Mouse (Mus musculus) neural tube, embryonic 11.5 days (tissue): Measurements from ENCODE around the gene Lmna. TPM values are rescaled to one million over a fixed set of nuclear protein-coding genes. Genes with fewer than 3 reads are reported as not detected.

ENCODE experiments used
- microRNA counts: library from miRNA; unstranded; fragments of <30 nt; microRNA quantifications from one replicate; lab custom pipeline; 2015
- microRNA-seq: library from miRNA; unstranded; fragments of <30 nt; microRNA quantifications from one replicate; pipeline ENCODE4, GENCODE M21; 2016
- polyA plus RNA-seq: library from polyadenylated mRNA; unstranded; fragments of >200 nt; fragmentation: Nextera tagmentation; extraction: Ambion mirVana; gene quantifications from 2 replicates; pipeline ENCODE4 v1.2.1, GENCODE M21; 2014

Lmna gene
- polyA plus RNA-seq, 1 experiment from 2014 or later, result 17.4 TPM

MicroRNAs encoded within 50 kb of the gene (microRNA counts, 519-probe panel; counts per million panel counts)
- 171 counts per million, percentile 57 among the panel's probes with 10 or more counts for microRNA mmu-miR-1905 (lab: Ali Mortazavi, UCI)

Small RNAs within 50 kb of the gene (microRNA-seq; reads per million reads assigned to microRNA genes)
- gene Mir1905 (not detected), gene Mir7011 (not detected)

Other genes starting within 250 kb of the Lmna start
- gene Gm38392, start 222.7 kb downstream of the Lmna start, polyA plus RNA-seq, result not detected in 2 replicates
- gene Tsacc, start 213.0 kb downstream of the Lmna start, polyA plus RNA-seq, result 9.1 and 10.7 TPM in 2 replicates
- gene Cct3, start 212.8 kb downstream of the Lmna start, polyA plus RNA-seq, result 768 and 797 TPM in 2 replicates
- 70.5 and 84.5 TPM in 2 replicates for gene Glmp, start 184.9 kb downstream of the Lmna start, polyA plus RNA-seq
- gene Tmem79, start 173.8 kb downstream of the Lmna start, polyA plus RNA-seq, result 1.7 and 2.1 TPM in 2 replicates
- gene Smg5, start 173.7 kb downstream of the Lmna start, polyA plus RNA-seq, result 48.8 and 57.2 TPM in 2 replicates
- gene Paqr6, start 145.4 kb downstream of the Lmna start, polyA plus RNA-seq, result 1.1 and 1.2 TPM in 2 replicates
- gene Bglap3, start 137.2 kb downstream of the Lmna start, polyA plus RNA-seq, result 0.31 TPM in 1 of 2 replicates, not detected in the other
- not detected in 2 replicates for gene Bglap2, start 131.3 kb downstream of the Lmna start, polyA plus RNA-seq
- not detected in 2 replicates for gene Bglap, start 125.5 kb downstream of the Lmna start, polyA plus RNA-seq
- 118 and 124 TPM in 2 replicates for gene Pmf1, start 99.6 kb downstream of the Lmna start, polyA plus RNA-seq
- 24.8 and 27.0 TPM in 2 replicates for gene Slc25a44, start 84.8 kb downstream of the Lmna start, polyA plus RNA-seq
- gene Sema4a, start 48.8 kb downstream of the Lmna start, polyA plus RNA-seq, result 5.8 and 6.1 TPM in 2 replicates
- gene Mex3a, start 22.4 kb upstream of the Lmna start, polyA plus RNA-seq, result 42.0 and 43.6 TPM in 2 replicates
- gene Rab25, start 38.3 kb upstream of the Lmna start, polyA plus RNA-seq, result 0.70 and 0.78 TPM in 2 replicates
- gene Lamtor2, start 43.1 kb upstream of the Lmna start, polyA plus RNA-seq, result 82.1 and 98.4 TPM in 2 replicates
- gene Ubqln4, start 43.8 kb upstream of the Lmna start, polyA plus RNA-seq, result 80.2 and 84.0 TPM in 2 replicates
- 185 and 195 TPM in 2 replicates for gene Ssr2, start 65.9 kb upstream of the Lmna start, polyA plus RNA-seq
- gene Arhgef2, start 96.0 kb upstream of the Lmna start, polyA plus RNA-seq, result 142 and 145 TPM in 2 replicates
- not detected in 2 replicates for gene Rxfp4, start 143.2 kb upstream of the Lmna start, polyA plus RNA-seq
- gene Khdc4, start 175.8 kb upstream of the Lmna start, polyA plus RNA-seq, result 111 TPM in 2 replicates
- gene Rit1, start 206.9 kb upstream of the Lmna start, polyA plus RNA-seq, result 50.3 and 52.3 TPM in 2 replicates